Mouse (Mus musculus): ENCODE measurements around the gene Lyst.

GRCm38 (mm10) chr13:13564541-13564940 is 25.7 kb upstream of the Lyst start:
- no peak for TF ChIP-seq CTCF (IDR thresholded peaks at IDR 0.05; ENCODE audit: control insufficient read depth, insufficient read depth, insufficient read length)
- no peak for TF ChIP-seq MYOG (IDR thresholded peaks at IDR 0.05; ENCODE audit: control insufficient read depth, extremely low read depth, insufficient read length)
- no peak for TF ChIP-seq USF1 (IDR thresholded peaks at IDR 0.05; ENCODE audit: low read depth)
- TF ChIP-seq MAX (IDR thresholded peaks at IDR 0.05): no peak
- TF ChIP-seq CEBPB (IDR thresholded peaks at IDR 0.05; ENCODE audit: low read depth): no peak
- no peak for TF ChIP-seq MYOD1 (IDR thresholded peaks at IDR 0.05; ENCODE audit: control insufficient read depth, insufficient read length, low read depth)

Data from C2C12 (cell line).